Mouse (Mus musculus): ENCODE measurements around the gene Map3k4. TPM values are rescaled to one million over a fixed set of nuclear protein-coding genes. Genes with fewer than 3 reads are reported as not detected.

The Map3k4 gene
- polyA plus RNA-seq, 1 experiment from 2014 or later: 50.8 TPM

DNA sequence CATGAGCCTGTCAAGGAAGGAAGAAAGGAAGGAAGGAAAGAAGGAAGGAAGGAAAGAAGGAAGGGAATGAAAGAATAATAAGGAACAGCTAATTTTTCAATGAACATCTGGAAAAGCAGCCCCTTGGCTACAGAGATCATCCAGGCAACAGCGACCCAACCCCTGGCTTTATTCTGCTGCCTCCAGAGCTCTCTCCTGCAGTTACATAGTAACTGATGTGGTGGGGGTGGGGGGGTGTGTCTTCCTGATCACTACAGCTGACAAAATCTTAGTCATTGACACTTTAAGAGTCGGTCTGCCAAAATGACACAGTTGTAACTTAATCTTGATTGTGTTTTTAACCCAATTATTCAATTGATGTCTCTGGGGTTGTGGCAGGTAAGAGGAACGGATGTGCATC, 132.3 kb downstream of the Map3k4 start:
- Histone ChIP-seq H3K27ac (no peak overlapping the region), H3K9ac (no peak overlapping the region), H3K4me2 (no peak overlapping the region), H3K4me3 (no peak overlapping the region), H3K4me1 (peaks cover 17% of the 10 kb centered on the region), H3K9me3 (no peaks in the 10 kb centered on the region), H3K36me3 (replicated peaks) (no peaks in the 10 kb centered on the region), H3K27me3 (replicated peaks) (no peaks in the 10 kb centered on the region)
- ATAC-seq (replicated peaks): no peak
- WGBS: 89% methylated on average over 3 of the region's 3 CpGs

DNA sequence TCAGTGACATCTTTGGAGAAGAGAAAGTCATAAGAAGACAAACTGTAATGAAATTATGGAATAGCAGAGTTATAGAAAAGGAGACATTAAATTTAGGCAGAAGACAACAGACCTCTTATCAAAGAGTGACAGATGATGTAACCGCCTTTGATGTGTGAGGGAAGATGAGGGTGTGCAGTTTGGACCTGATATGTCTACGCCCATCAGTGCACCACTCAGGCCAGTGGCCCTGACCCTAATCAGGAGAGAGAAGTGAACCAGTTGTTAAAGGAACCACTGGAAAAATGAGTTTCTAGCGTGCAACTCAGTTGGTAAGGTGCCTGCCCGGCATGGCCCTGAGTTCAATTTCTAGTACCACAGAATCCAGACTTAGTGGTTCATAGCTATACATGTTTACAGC, 132.7 kb downstream of the Map3k4 start:
- H3K9ac ChIP-seq: no peak overlapping the region
- no peak overlapping the region for H3K27ac ChIP-seq
- H3K27me3 ChIP-seq (replicated peaks): no peaks in the 10 kb centered on the region
- WGBS: 96% methylated on average over 4 of the region's 4 CpGs
- H3K36me3 ChIP-seq (replicated peaks): no peaks in the 10 kb centered on the region
- no peak overlapping the region for H3K4me2 ChIP-seq
- no peak overlapping the region for H3K4me3 ChIP-seq
- ATAC-seq (replicated peaks): no peak
- H3K4me1 ChIP-seq: peaks cover 17% of the 10 kb centered on the region
- no peaks in the 10 kb centered on the region for H3K9me3 ChIP-seq

GRCm38 (mm10) chr17:12184283-12184682, 134.3 kb downstream of the Map3k4 start:
- Histone ChIP-seq H3K4me2 (no peak overlapping the region), H3K27me3 (replicated peaks) (no peaks in the 10 kb centered on the region), H3K4me3 (no peak overlapping the region), H3K36me3 (replicated peaks) (no peaks in the 10 kb centered on the region), H3K9ac (no peak overlapping the region), H3K9me3 (no peaks in the 10 kb centered on the region), H3K4me1 (peaks cover 17% of the 10 kb centered on the region), H3K27ac (no peak overlapping the region)
- 82% methylated on average over 8 of the region's 8 CpGs for WGBS
- no peak for ATAC-seq (replicated peaks)

DNA sequence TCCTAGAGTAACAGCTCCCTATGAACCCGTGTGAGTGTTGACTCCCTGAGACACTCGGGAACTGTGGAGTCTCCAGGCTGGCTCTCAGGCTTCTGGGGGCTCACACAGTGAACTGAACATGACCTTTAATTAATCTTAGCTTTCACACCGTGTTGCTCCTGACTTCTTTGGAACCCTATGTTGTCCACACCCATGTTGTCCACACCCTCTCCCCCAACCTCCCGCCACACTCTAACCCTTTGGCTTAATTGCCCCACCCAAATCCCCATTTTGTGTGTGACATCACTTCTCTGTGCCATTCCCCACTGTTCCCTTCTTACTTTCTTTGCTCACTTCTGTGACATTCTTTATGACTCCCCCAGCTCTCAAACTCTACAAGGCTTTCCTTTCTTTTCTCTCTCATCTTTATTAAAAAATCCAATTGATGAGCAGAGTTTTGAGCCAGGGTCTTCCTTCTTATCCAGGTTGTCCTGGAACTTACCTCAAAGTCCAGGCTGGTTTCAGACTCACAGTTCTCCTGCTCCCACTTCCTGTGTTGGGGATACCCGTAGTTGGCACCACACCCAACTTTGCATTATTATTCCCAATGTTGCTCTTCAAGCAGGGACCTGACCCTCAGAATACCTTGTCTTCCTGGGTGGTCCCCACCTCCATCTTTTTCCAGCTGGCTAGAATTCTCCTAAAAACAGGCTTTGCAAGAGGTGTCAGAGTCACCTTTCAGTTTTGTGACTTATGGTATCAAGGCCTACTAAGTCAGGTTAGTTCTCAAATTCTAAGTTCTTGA, 135.7 kb downstream of the Map3k4 start:
- Histone ChIP-seq H3K27me3 (replicated peaks) (no peaks in the 10 kb centered on the region), H3K27ac (no peak overlapping the region), H3K36me3 (replicated peaks) (no peaks in the 10 kb centered on the region), H3K4me1 (peaks cover 18% of the 10 kb centered on the region), H3K4me3 (no peak overlapping the region), H3K9me3 (no peaks in the 10 kb centered on the region), H3K9ac (no peak overlapping the region), H3K4me2 (no peak overlapping the region)
- no peak for ATAC-seq (replicated peaks)
- 86% methylated on average over 5 of the region's 5 CpGs for WGBS

GRCm38 (mm10) chr17:12179766-12180165, 138.8 kb downstream of the Map3k4 start:
- no peaks in the 10 kb centered on the region for H3K36me3 ChIP-seq (replicated peaks)
- H3K27me3 ChIP-seq (replicated peaks): no peaks in the 10 kb centered on the region
- H3K4me2 ChIP-seq: no peak overlapping the region
- 87% methylated on average over 2 of the region's 2 CpGs for WGBS
- H3K27ac ChIP-seq: no peak overlapping the region
- peaks cover 4% of the 10 kb centered on the region for H3K4me1 ChIP-seq
- H3K9ac ChIP-seq: no peak overlapping the region
- H3K9me3 ChIP-seq: no peaks in the 10 kb centered on the region
- ATAC-seq (replicated peaks): no peak
- H3K4me3 ChIP-seq: no peak overlapping the region

DNA sequence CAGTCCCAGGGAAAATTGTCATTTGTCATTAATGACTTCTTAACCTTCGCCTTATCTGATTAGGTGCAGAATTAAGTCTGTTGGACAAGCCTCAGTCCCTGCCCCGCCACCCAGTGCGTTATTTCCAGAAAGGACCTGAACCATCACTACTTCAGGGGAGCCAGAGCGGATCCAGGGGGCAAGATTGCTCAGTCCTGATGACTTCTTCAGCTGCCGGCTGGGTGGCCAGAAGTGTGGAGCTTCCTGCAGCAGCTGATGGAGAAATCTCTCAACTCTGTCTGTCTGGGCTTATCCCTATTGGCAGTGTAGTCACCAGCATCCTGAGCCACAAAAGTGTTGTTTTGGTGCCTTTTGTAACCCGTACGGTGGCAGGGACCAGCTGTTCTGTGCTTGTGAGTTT, 139.3 kb downstream of the Map3k4 start:
- ATAC-seq (replicated peaks): no peak
- H3K4me1 ChIP-seq: peaks cover 4% of the 10 kb centered on the region
- no peak overlapping the region for H3K27ac ChIP-seq
- H3K4me3 ChIP-seq: no peak overlapping the region
- no peaks in the 10 kb centered on the region for H3K27me3 ChIP-seq (replicated peaks)
- no peaks in the 10 kb centered on the region for H3K36me3 ChIP-seq (replicated peaks)
- no peaks in the 10 kb centered on the region for H3K9me3 ChIP-seq
- no peak overlapping the region for H3K9ac ChIP-seq
- WGBS: 90% methylated on average over 7 of the region's 7 CpGs
- no peak overlapping the region for H3K4me2 ChIP-seq

Other genes with a start within 250 kb of the Map3k4 start
- 62.0 and 65.7 TPM in 2 replicates for gene Agpat4, start 200.1 kb downstream of the Map3k4 start, polyA plus RNA-seq (2015; fragmentation: Nextera tagmentation; extraction: Ambion mirVana)
- gene Plg, start 59.8 kb upstream of the Map3k4 start, polyA plus RNA-seq (2015; fragmentation: Nextera tagmentation; extraction: Ambion mirVana): 0.09 and 0.55 TPM in 2 replicates
- 1.0 and 1.2 TPM in 2 replicates for gene Slc22a3, start 188.9 kb upstream of the Map3k4 start, polyA plus RNA-seq (2015; fragmentation: Nextera tagmentation; extraction: Ambion mirVana)